In the genomic region with DNA sequence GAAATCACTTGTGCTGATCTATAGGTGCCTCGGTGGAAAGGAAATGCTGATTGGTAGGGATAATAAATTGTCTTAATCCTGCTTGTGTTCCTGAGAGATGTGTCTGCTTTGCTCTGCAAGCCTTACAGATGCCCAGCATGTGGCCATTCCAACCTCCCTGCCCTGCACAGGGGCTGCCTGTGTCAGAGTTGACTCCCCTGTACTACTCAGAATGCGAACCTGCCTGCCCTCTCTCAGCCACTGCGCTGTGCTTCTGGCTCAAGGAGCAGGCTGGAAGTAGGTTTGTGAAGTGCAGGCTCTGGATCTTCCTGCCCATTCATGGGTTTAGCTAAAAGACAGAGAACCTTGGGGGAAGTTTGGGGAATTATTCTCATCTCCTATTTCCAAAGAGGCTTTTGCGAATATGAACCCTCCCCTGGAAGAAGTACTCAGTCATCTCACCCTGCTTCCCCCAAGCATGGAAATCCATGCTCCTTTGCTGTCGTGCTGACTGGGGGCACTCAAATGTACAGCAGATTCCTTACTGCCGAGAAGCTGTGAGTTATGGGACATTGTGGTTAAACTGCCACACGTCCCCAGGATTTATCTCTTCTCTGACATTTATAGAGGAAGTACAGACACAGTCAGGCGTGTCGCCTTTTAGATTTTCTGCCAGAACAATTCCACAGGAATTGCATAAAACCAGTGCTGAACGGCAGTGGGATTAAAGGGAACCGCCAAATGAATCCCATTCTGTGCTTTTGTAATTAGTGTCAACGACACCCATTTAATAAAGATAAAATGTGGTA, we compare ENCODE assay signal across 15 mouse cellular contexts.
A peak's percentile ranks its signal among the peaks of the same experiment; 100 is the strongest.
DNase-seq lines count a peak whose midpoint lies in the region; ATAC-seq lines count a peak whose summit lies in the region.
"Had no signal": no experiment of that assay in that cellular context is flagged by ENCODE, and none has a peak within 500 bp of the region (broad histone marks: within the 10 kb centered on the region; RNA-seq: fewer than 3 reads in every experiment).

No protein-coding gene starts in this region.

- peaks cover 26% of the 10 kb centered on the region for H3K4me1 ChIP-seq in midbrain, embryonic 10.5 days

- no peaks in the 10 kb centered on the region for H3K36me3 ChIP-seq in midbrain, embryonic 10.5 days

- no peaks in the 10 kb centered on the region for H3K9me3 ChIP-seq in midbrain, embryonic 10.5 days (replicated peaks)

- no peak overlapping the region for H3K4me3 ChIP-seq in midbrain, embryonic 10.5 days

- DNase-seq in heart, adult 11 months = peak; percentile 59
- no peak for DNase-seq in heart, postnatal 14 days
- peak; percentile 31 for DNase-seq in 3134 (ENCODE audit: extremely low read depth, insufficient read length, low spot score)
- peak; percentile 21 for DNase-seq in adipocyte (ENCODE audit: low spot score)
- DNase-seq in kidney, postnatal 4 days = peak; percentile 50 to 57
- DNase-seq in spleen, postnatal 4 days (ENCODE audit: low spot score in 2 of 2) = no peak
- no peak for DNase-seq in midbrain, embryonic 10.5 days (ENCODE audit: low spot score)
- DNase-seq: cerebellum, adult 2 months; heart, postnatal 10 days; left cerebral cortex, postnatal 4 days; lung, postnatal 14 days; right cerebral cortex, postnatal 25 days had no signal

- 48% methylated on average over 12 of the region's 12 CpGs for WGBS in midbrain, embryonic 10.5 days

- intact Hi-C loops in heart, postnatal 14 days (cut with DNase I) = no loop called here

- H3K27me3 ChIP-seq in midbrain, embryonic 10.5 days (ENCODE audit: low read depth, poor library complexity, severe bottlenecking) = no peaks in the 10 kb centered on the region; the same call in 1 of the 2 replicates

- ATAC-seq in megakaryocyte, adult 5-6 weeks (ENCODE audit: poor library complexity, severe bottlenecking) = no peak
- ATAC-seq: CD4-positive, CD25-positive, alpha-beta regulatory T cell, adult 4 months had no signal

- H3K27ac ChIP-seq in midbrain, embryonic 10.5 days (replicated peaks) = no peak overlapping the region
- H3K27ac ChIP-seq: stomach, postnatal 0 days had no signal

Comparison
In these comparisons a context has a peak if more than half of its experiments do, and no peak if none do; other contexts are left out.
1. DNase-seq: peak in heart, adult 11 months (single experiment), 3134 (single experiment), adipocyte (single experiment) and kidney, postnatal 4 days (2 of 2); none in heart, postnatal 14 days (0 of 2), spleen, postnatal 4 days (0 of 2) and midbrain, embryonic 10.5 days (single experiment).